Mouse (Mus musculus) kidney, embryonic 15.5 days (tissue): ENCODE results near the gene Rapgef4. TPM values are rescaled to one million over a fixed set of nuclear protein-coding genes. Genes with fewer than 3 reads are reported as not detected.
"Not testable (repeated sequence)": the region's sequence is repeated elsewhere in the genome, so short reads cannot be mapped to it uniquely, and the experiment has no call there.

Experiments used
- ATAC-seq: fragments of 200-750 bp; cut with Nextera tagmentation; replicated peaks from 2 replicates; pipeline ENCODE4 v1.8.0; 2017; ENCODE audit warnings: moderate TSS enrichment; ENCODE audit not compliant: low FRiP score
- H3K27ac ChIP-seq: fragments of 300-500 bp; sonication (generic); 2 replicates; pipeline ENCODE4 v1.5.1; 2015; ENCODE audit warnings: mild to moderate bottlenecking, inconsistent platforms
- H3K27me3 ChIP-seq: fragments of 300-500 bp; sonication (generic); 2 replicates; pipeline ENCODE4 v1.6.1; 2015; ENCODE audit warnings: inconsistent platforms
- H3K36me3 ChIP-seq: fragments of 300-500 bp; sonication (generic); 2 replicates; pipeline ENCODE4 v1.6.1; 2015; ENCODE audit warnings: inconsistent platforms
- H3K4me1 ChIP-seq: fragments of 300-500 bp; sonication (generic); 2 replicates; pipeline ENCODE4 v1.6.1; 2015; ENCODE audit warnings: inconsistent platforms
- H3K4me2 ChIP-seq: fragments of 300-500 bp; sonication (generic); 2 replicates; pipeline ENCODE4 v1.6.1; 2015; ENCODE audit warnings: moderate library complexity, mild to moderate bottlenecking, inconsistent platforms
- H3K4me3 ChIP-seq: fragments of 300-500 bp; sonication (generic); replicated peaks from 2 replicates; pipeline ENCODE4 v1.5.1; 2015; ENCODE audit warnings: mild to moderate bottlenecking, inconsistent platforms
- H3K9ac ChIP-seq: fragments of 300-500 bp; sonication (generic); 2 replicates; pipeline ENCODE4 v1.6.1; 2015; ENCODE audit warnings: mild to moderate bottlenecking, inconsistent platforms
- H3K9me3 ChIP-seq: fragments of 300-500 bp; sonication (generic); replicated peaks from 2 replicates; pipeline ENCODE4 v1.6.1; 2016; ENCODE audit warnings: inconsistent platforms
- WGBS: fragments of 180-500 bp; shearing (Covaris S2); methylation state at CpG from one replicate; pipeline ENCODE4 v1.1.7; 2015; ENCODE audit warnings: mixed read lengths; 5-methylcytosine and 5-hydroxymethylcytosine counted together
- polyA plus RNA-seq: library from polyadenylated mRNA; unstranded; fragments of >200 nt; fragmentation: Nextera tagmentation; extraction: Ambion mirVana; gene quantifications from 2 replicates; pipeline ENCODE4 v1.2.1, GENCODE M21; 2015

Gene Rapgef4
- polyA plus RNA-seq, 1 experiment from 2014 or later = 9.4 TPM

DNA sequence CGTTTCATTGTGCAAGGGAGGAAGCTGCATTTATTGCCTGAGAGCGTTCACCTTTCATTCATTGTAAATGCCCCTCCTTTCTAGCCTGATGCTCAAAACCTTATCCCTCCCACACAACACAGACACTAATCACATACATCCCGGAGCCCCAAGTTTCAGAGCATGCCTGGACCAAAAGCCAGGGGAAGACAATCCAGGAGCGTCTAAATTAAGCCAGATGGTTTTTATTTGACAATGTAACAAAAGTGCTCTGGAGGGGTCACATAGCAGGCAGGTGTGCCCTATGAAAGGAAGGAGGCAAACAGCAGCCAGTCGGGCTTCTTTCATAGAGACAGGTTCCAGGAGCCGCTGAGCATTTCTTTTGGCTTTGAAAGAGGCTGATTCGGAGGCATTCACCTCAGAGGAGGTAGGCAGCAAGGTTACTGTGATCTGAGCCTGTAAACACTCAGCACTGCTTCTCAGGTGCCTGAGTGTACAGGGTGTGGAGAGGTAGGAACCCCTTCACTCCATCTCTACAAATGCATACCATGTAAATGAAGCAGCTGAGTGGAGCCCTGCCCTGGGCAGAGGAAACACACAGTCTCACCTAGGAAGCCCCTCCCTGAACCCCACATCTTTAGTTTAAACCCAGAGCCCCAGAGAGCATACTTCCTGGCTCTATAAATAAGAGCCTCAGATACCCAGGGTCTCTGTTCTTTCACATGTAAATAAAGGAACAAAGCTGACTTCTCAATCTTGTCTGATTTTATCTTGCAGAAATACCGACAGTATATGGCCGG, 155.6 kb downstream of the Rapgef4 start:
- Histone ChIP-seq H3K9ac (no peak overlapping the region), H3K27me3 (no peaks in the 10 kb centered on the region), H3K36me3 (no peaks in the 10 kb centered on the region), H3K4me1 (peaks cover 16% of the 10 kb centered on the region; the same call in 1 of the 2 replicates), H3K27ac (no peak overlapping the region), H3K9me3 (no peaks in the 10 kb centered on the region), H3K4me3 (no peak overlapping the region), H3K4me2 (no peak overlapping the region)
- ATAC-seq = no peak
- 46% methylated on average over 9 of the region's 9 CpGs for WGBS

DNA sequence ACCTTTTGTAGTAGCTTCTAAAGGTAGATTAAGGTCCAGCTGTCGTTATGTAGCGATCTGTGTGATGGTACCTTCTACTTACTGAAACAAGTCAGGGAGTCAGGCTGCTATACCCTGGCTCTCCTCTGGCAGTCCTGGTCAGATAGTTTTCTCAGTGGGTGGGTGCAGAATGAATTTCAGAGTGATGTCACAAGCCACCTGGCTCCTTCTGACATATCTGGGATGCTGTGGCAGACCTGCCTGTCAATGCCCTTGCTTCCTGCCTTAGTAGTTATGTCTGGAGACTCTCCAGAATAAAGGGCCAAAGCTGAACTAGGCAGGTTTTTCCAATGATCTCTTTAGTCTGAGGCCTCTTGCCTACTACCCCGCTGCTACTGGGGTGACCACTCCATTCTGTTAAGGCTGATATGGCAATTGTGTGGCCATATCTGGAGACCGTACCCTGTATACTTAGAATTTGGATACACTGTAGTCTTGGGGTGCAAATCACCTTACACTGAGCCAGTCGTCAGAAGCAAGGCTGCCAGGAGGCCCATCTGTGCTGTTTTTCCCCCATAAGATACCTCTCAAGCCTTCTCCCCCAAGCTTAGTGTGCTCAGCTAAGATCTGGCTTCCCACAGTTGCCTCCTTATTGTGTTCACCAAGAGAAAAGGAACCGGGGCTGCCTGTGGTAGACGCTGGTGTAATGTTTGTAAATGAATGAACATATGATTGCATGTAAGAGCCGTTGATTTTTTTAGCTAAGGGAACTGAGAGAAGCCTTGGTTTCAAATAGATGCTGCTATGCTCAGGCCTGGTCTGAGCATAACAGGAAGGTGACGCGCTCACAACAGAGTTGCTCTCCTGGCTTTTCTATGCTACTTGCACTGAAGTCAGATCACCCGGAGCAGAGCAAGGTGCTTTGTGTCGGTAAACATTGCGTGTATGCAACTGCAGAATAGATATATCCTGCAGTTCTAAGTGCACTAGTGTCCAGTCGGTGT, 159.1 kb downstream of the Rapgef4 start:
- Histone ChIP-seq H3K4me2 (no peak overlapping the region), H3K9ac (no peak overlapping the region), H3K4me1 (peaks cover 19% of the 10 kb centered on the region), H3K9me3 (no peaks in the 10 kb centered on the region), H3K36me3 (no peaks in the 10 kb centered on the region), H3K4me3 (no peak overlapping the region), H3K27ac (no peak overlapping the region), H3K27me3 (no peaks in the 10 kb centered on the region)
- 86% methylated on average over 14 of the region's 14 CpGs for WGBS
- ATAC-seq = no peak

DNA sequence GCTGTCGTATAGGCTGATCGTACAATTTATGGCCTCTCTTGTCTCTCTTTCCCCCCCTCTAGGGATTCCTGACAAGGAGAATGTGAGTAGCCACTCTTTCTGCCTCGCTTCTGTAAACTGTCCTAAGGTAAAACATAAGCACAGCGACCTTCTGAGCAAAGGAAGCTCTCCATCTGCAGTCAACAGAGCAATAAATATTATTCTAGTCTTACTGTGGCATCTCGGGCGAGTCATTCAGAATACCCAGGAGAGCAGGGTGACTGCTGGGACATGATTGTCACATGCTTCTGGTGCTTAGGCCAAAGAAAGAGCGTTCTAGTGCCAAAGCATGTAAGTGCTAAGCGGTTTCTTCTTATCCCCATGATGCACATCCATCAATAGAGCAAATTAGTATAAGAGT, 160.1 kb downstream of the Rapgef4 start:
- Histone ChIP-seq H3K36me3 (no peaks in the 10 kb centered on the region), H3K9ac (no peak overlapping the region)
- WGBS = 53% methylated on average over 8 of the region's 8 CpGs

DNA sequence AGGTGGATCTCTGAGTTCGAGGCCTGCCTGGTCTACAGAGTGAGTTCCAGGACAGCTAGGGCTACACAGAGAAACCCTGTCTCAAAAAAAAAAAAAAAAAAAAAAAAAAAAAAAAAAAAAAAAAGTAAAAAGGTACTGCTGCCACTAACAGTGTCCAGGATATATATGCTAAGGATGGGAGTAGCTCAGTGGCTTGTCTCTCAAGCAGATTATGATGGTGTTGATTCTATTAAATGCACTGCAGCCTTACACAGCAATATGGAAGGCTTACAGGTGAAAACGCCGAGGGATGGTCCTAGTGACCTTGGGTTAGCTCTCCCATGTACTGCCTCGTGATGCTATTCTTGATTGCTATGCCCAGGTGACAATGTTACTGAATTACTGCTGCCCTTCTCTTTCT, 160.7 kb downstream of the Rapgef4 start:
- H3K4me1 ChIP-seq = peaks cover 13% of the 10 kb centered on the region
- not testable (repeated sequence) for H3K9me3 ChIP-seq, H3K36me3 ChIP-seq, ATAC-seq, H3K27me3 ChIP-seq, H3K4me2 ChIP-seq, H3K9ac ChIP-seq, H3K27ac ChIP-seq, H3K4me3 ChIP-seq
- 93% methylated on average over 4 of the region's 4 CpGs for WGBS

More for the DNA sequence above, 160.1 kb downstream of the Rapgef4 start:
- Histone ChIP-seq H3K27me3 (no peaks in the 10 kb centered on the region), H3K4me3 (no peak overlapping the region), H3K9me3 (no peaks in the 10 kb centered on the region), H3K4me1 (peaks cover 19% of the 10 kb centered on the region), H3K27ac (no peak overlapping the region), H3K4me2 (no peak overlapping the region)
- no peak for ATAC-seq

DNA sequence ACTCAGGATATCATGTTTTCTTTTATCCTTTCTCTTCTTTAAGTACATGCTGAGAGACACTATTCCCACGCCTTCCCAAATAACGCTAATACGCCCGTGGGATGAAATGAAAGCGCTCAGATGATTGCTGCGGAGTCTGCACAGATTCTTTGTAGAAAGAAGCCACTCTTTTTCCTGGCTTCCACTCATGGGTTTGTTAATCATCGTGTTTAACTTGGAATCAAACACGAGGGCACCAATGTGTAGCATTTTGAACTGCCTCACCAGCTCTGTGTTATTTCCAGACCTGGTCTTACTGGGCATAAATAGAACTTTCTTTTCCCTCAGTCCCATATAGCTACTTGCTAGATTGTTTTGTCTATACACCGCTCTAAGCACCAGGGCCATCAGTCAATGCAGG, 162.4 kb downstream of the Rapgef4 start:
- H3K27ac ChIP-seq = no peak overlapping the region
- H3K9ac ChIP-seq = no peak overlapping the region
- ATAC-seq = no peak
- peaks cover 12% of the 10 kb centered on the region for H3K4me1 ChIP-seq
- no peaks in the 10 kb centered on the region for H3K36me3 ChIP-seq
- H3K9me3 ChIP-seq = no peaks in the 10 kb centered on the region
- no peaks in the 10 kb centered on the region for H3K27me3 ChIP-seq
- no peak overlapping the region for H3K4me2 ChIP-seq
- H3K4me3 ChIP-seq = no peak overlapping the region
- 94% methylated on average over 9 of the region's 9 CpGs for WGBS

DNA sequence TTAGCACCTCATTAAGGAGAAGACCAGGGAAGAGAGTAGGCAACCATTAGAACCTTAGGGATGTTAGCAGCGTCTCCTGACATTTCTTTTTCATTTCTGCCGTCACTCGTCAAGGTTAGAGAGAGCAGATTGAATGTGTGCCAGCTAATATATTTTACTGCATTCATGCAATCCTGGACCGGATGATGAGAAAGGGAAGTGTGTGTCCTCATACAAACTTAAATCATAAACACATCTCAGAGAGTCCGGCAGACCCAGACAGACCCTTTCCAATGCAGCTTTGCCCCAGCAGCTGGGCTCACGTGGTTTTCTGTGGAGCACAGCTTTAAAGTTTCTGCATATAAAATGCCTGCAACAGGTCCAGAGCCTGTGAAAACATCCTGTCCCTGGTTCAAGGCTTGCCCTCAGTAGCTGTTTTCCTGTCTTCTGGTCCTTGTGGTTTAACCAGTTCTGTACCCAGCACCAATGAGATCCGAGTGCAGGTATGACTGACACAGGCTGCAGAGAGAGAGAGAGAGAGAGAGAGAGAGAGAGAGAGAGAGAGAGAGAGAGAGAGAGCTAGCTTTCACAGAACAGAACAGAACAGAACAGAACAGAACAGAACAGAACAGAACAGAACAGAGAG, 163.6 kb downstream of the Rapgef4 start:
- Histone ChIP-seq H3K27ac (peak overlapping the region; percentile 46; the same call in 1 of the 2 replicates), H3K9ac (no peak overlapping the region), H3K36me3 (no peaks in the 10 kb centered on the region), H3K4me3 (no peak overlapping the region), H3K27me3 (no peaks in the 10 kb centered on the region), H3K9me3 (no peaks in the 10 kb centered on the region), H3K4me1 (peaks cover 17% of the 10 kb centered on the region), H3K4me2 (no peak overlapping the region)
- ATAC-seq = no peak
- WGBS = 53% methylated on average over 7 of the region's 7 CpGs

DNA sequence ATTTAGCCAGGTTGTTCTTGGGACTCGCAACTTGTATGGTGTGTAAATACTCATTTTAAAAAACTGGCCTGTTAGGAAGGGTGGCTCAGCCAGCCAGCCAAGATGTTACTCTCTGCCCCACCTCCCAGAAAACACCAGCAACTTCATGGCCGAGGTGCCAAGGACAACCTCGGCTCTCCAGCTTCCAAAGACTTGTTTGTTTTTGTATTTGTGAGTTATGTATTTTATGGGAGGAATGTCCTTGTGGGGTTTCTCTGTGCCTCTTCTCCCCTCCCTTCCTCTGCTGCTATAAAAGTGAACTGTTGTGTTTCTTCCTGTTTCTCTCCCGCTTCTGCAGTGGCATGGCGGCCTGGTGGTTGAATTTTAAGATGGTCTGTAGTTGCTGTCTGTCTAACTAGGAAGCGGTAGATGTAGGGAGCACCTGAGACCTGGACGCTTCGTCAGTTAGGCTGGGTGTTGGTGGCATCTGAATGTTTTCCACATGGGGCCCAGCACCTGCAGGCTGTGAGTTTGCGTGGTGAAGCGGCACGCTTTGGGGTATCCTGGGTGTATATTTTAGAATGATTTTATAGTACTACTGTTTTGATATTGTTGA, 164.3 kb downstream of the Rapgef4 start:
- H3K27me3 ChIP-seq = no peaks in the 10 kb centered on the region
- H3K4me2 ChIP-seq = no peak overlapping the region
- H3K9me3 ChIP-seq = no peaks in the 10 kb centered on the region
- peak overlapping the region; percentile 46 for H3K27ac ChIP-seq
- no peak for ATAC-seq
- WGBS = 75% methylated on average over 11 of the region's 11 CpGs
- no peak overlapping the region for H3K4me3 ChIP-seq
- peaks cover 17% of the 10 kb centered on the region for H3K4me1 ChIP-seq
- H3K9ac ChIP-seq = no peak overlapping the region
- no peaks in the 10 kb centered on the region for H3K36me3 ChIP-seq

DNA sequence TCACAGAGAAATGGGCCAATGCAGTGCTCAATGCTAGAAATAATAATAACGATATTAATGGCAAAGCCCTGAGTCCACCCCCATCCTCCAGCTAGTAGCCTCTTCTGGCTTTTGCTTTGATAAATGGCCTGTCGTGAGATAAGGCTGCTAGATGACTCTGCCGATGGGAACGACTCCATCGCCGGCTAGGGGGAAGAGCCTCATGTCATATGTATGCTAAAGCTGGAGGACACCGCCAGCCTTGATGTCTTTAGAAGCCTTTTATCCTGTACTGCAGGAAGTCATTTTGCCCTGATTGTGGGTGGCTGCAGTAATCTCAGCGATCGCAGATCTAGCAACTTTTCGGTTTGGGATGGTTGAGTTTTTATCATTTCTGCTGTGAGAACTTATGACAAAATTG, 165.0 kb downstream of the Rapgef4 start:
- no peak overlapping the region for H3K4me3 ChIP-seq
- no peaks in the 10 kb centered on the region for H3K9me3 ChIP-seq

DNA sequence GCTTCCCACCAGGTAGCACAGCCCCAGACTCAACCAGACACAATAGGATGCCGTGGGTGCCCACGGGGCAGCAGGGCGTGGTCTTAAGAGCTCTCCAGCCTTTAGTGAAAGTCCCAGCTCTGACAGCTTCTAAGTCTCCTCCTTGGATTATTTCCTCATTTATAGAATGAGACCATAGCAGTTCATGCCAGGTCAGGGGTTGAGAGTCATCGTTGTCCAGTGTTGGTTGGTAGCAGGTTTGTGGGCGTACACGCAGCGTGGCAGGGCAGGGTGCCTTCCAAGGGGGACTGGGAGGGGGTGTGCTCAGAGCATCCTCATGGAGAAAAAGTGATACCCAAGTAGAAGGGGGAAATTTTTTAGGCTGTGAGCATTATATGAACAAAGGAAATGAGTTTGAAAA, 166.2 kb downstream of the Rapgef4 start:
- Histone ChIP-seq H3K4me3 (no peak overlapping the region), H3K27me3 (no peaks in the 10 kb centered on the region), H3K4me2 (no peak overlapping the region), H3K27ac (no peak overlapping the region), H3K9me3 (no peaks in the 10 kb centered on the region), H3K36me3 (no peaks in the 10 kb centered on the region), H3K4me1 (peaks cover 17% of the 10 kb centered on the region), H3K9ac (no peak overlapping the region)
- no peak for ATAC-seq
- WGBS = 87% methylated on average over 7 of the region's 7 CpGs

More for the DNA sequence above, 165.0 kb downstream of the Rapgef4 start:
- Histone ChIP-seq H3K4me2 (no peak overlapping the region), H3K27me3 (no peaks in the 10 kb centered on the region), H3K4me1 (peaks cover 17% of the 10 kb centered on the region), H3K36me3 (no peaks in the 10 kb centered on the region), H3K27ac (no peak overlapping the region), H3K9ac (no peak overlapping the region)
- ATAC-seq = no peak
- WGBS = 41% methylated on average over 10 of the region's 10 CpGs

DNA sequence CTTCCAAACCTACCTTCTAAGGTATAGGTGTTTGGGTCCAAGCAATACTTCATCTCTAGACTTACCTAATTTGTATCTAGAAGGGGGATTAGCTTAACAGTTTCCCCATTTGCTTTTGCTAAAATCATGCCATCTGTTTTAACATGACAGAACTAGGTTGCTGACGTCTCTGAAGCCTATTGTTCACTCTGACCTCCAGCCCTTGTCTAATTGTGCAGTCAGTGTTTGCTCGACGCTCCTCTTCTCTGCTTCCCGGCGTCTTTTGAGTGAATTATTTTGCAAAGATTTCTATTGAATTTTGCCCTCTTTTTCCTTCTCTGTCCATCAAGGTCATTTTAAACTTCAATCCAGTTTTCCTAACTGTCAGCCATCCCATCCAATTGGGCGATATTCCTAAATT, 166.7 kb downstream of the Rapgef4 start:
- 72% methylated on average over 6 of the region's 6 CpGs for WGBS
- no peak overlapping the region for H3K4me3 ChIP-seq
- ATAC-seq = no peak

DNA sequence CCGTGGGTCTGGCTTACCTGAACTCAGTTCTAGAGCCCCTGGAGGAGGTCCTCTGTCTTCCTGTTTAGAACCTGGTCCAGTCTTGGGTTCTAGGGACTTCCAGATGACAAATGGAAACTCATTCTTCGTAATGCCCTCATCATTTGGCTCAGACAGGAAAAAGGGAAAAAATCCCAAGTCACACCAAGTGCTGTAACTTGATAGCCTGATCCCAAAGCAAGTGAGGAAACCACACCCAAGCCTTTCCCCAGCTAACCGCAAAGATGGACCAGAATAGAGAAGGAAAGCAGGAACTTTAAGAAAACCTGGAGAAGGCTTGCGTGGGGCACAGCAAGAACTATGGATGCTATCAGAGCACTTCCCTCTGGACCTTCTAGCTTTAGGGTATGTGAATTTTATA, 167.6 kb downstream of the Rapgef4 start:
- no peaks in the 10 kb centered on the region for H3K9me3 ChIP-seq
- ATAC-seq = no peak
- H3K27me3 ChIP-seq = no peaks in the 10 kb centered on the region
- no peak overlapping the region for H3K9ac ChIP-seq
- H3K4me1 ChIP-seq = peaks cover 17% of the 10 kb centered on the region
- no peak overlapping the region for H3K4me3 ChIP-seq
- H3K4me2 ChIP-seq = no peak overlapping the region
- no peak overlapping the region for H3K27ac ChIP-seq
- no peaks in the 10 kb centered on the region for H3K36me3 ChIP-seq
- 31% methylated on average over 4 of the region's 4 CpGs for WGBS

More for the DNA sequence above, 166.7 kb downstream of the Rapgef4 start:
- peaks cover 17% of the 10 kb centered on the region for H3K4me1 ChIP-seq
- H3K4me2 ChIP-seq = no peak overlapping the region
- no peaks in the 10 kb centered on the region for H3K9me3 ChIP-seq
- H3K36me3 ChIP-seq = no peaks in the 10 kb centered on the region
- H3K27me3 ChIP-seq = no peaks in the 10 kb centered on the region
- no peak overlapping the region for H3K27ac ChIP-seq
- no peak overlapping the region for H3K9ac ChIP-seq
